Mouse (Mus musculus) cerebellum, adult 9-10 months (tissue): ENCODE measurements around the gene Sox6.
A peak's percentile ranks its signal among the peaks of the same experiment; 100 is the strongest.

Source experiments
- DNase-seq: peaks from one replicate; pipeline ENCODE4 v3.0.0; 2022

Gene Sox6

DNA sequence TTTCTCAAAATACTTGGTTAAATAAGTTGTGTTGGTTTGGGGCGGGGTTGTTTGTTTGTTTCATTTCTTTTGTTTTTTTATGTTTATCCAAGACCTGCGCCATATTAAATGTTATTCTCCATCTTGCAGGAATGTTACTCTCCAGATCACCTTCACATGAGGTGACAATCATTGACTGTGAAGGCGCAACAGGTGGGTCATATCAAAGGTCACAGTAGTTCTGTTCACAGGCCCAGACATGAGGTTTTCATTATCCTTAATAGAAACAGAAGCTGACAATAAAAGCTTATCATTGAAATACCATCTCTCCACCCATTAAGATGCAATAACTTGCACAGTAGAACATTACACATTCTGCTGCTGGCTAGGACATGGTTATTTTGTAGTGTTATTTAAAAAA, 54.5 kb downstream of the Sox6 start:
- no peak for DNase-seq

DNA sequence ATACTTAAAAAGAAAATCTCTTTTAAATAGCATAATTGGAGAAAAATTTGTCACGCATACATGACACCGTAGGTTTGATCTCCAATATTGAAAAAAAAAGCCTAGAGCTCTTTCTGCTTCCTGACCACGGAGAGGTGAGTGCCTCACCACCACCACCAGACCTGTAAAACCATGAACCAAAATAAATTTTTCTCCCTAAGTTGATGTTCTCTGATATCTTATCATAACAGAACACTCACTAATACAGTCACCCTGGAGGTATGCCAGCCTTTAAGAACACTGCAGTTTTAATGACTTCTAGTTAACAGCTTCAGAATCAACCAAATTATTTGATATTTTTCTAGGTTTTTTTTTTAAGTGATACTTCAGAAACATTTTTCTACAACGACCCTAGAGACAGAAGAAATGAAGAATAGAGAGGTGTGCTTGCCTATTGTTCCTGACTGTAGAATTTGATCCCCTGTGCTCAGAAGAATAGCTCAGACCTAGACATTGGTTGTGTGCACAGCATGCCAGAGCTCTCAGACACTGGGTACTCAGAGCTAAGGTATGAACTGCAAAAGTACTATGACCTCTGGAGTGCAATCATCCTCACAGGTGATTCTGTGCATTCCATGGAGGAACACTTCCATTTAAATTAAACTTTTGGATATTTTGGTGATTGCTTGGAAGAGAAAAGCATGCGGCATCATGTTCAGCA, 58.6 kb downstream of the Sox6 start:
- DNase-seq, result no peak

GRCm38 (mm10) chr7:115974518-115974917, 64.1 kb downstream of the Sox6 start:
- no peak for DNase-seq

GRCm38 (mm10) chr7:115967186-115967585, 71.4 kb downstream of the Sox6 start:
- no peak for DNase-seq

GRCm38 (mm10) chr7:115966181-115966580, 72.4 kb downstream of the Sox6 start:
- peak; percentile 2 for DNase-seq

DNA sequence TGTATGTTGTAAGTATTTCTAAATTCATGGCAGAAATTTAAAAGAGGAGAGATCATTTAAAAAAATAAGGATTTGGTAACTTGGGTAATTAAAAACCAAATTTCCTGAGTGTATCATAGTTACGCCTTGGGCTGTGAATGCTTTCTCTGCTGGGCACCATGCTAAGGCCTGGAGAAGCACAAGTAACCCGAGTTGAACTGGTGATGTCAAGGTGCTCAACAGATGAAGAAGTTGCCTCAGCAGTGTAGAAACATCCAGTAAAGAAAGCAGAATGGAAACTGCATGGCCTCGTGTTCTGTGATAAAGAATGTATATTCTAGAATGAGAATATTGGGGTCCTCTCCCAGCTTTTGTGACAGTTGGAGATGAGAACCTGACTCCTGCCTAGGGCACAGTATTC, 85.5 kb downstream of the Sox6 start:
- DNase-seq, result no peak

DNA sequence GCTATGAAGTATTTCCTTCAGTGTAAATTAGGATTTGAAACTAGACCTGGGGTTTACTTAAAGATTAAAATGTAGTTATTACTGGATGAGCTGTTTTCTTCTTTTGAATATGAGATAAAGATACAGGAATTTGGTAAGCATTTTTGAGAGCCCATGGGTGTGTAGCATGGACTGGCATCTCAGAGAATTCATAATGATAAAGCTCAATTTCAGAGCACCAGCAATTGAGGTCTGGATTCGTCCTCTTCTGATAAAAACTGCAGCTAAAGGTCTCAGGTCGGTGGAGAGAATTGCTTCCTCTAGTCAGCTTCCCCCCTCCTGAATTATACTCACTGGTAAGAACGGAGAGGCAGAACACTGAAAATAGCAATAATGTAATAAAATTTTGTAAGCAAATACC, 86.4 kb downstream of the Sox6 start:
- DNase-seq, result no peak

GRCm38 (mm10) chr7:115951689-115952088, 86.9 kb downstream of the Sox6 start:
- no peak for DNase-seq

DNA sequence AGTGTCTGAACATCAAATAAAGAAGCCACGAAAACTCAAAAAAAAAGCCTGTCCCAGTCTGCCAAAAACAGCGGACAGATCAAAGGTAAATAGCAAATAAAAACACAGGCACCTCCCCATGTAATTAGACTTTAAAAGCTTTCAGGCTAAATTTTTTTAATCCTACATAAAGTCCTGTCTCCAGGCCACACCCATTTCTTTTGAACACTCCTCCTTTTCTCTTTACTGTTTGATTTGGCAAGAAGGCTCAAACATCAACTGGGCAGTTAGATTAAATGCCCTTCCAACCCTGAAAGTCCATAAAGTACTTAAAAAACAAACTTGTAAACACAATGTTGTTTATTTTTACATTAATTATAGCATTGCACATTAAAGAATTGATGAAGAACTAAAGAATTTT, 90.7 kb downstream of the Sox6 start:
- no peak for DNase-seq

GRCm38 (mm10) chr7:115946559-115946958, 92.0 kb downstream of the Sox6 start:
- peak; percentile 38 for DNase-seq

DNA sequence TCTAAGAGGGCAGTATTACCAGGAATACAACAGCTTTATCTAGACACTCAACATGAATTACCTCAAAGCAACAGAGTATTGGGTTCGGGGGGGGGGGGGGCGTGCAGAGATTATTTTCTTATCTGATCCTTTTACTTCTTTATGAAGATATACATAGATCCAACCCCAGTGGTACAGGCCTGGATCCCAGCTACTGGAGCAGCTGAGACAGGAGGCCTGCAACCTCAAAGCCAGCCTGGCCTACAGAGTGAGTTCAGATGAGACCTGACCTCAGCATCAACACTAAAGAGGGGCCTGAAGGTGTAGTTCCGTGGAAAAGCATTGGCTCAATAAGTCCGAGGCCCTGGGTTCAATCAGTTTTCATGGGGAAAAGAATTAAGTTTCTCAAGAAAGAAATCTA, 93.1 kb downstream of the Sox6 start:
- DNase-seq, result no peak

- no peak for DNase-seq
Measured at GRCm38 (mm10) chr7:115944250-115944649, 94.3 kb downstream of the Sox6 start.

GRCm38 (mm10) chr7:115941766-115942165, 96.8 kb downstream of the Sox6 start:
- DNase-seq, result no peak

DNA sequence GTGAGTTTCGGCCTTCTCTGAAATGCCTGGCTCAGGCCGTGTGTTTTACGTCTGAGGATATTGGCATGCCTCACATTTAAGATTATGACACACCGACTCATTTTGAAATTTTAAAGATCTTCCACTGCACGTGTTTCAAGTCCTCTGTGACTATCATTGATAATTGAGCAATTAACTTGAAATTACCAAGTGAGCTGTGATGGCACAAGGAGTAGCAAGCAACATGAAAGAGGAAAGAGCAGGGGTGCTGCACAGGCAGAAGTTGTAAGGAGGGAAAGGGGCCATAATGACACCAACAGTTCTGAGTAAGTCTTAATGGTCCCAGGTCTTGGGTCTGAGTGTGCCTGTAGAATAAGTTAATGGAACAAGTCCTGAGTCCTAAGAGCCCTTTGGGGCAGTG, 99.3 kb downstream of the Sox6 start:
- no peak for DNase-seq

DNA sequence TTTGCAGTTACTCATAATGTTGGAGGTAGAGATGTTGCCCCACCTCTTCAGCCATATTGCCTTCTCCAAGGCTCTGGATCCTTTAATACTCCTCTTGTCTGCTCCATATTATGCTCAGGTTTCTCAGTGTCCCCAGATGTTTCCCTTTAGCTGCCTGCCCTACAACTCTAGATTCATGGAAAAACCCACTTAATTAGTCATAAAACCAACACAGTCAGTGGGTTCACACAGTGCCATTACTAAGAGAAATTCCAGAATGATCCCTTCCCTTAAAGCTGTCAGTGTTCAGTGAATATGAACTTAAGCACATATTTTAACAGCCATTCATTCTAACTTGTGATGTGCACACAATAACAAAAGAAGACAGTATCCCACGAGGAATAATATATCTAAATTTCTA, 101.7 kb downstream of the Sox6 start:
- DNase-seq, result no peak

DNA sequence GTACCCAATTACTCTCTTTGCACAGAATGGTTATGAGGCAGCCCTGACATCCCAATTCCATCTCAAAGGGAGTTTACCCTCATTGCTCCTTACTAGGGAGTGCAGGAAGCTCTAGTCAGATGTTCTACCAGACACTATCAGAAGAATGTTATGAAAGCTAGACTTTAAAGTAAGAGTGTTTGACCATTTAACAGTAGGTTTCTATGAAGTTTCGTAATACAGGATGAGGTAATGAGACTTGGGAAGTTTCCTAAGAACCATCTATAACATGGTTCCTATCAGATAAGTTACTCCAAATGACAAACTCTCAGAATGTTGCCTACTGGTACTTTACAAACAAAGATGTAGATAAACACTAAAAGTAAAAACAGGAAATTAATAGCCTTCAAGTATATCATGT, 123.3 kb downstream of the Sox6 start:
- no peak for DNase-seq

GRCm38 (mm10) chr7:115910313-115910712, 128.3 kb downstream of the Sox6 start:
- no peak for DNase-seq

GRCm38 (mm10) chr7:115904798-115905207, 133.8 kb downstream of the Sox6 start:
- no peak for DNase-seq

DNA sequence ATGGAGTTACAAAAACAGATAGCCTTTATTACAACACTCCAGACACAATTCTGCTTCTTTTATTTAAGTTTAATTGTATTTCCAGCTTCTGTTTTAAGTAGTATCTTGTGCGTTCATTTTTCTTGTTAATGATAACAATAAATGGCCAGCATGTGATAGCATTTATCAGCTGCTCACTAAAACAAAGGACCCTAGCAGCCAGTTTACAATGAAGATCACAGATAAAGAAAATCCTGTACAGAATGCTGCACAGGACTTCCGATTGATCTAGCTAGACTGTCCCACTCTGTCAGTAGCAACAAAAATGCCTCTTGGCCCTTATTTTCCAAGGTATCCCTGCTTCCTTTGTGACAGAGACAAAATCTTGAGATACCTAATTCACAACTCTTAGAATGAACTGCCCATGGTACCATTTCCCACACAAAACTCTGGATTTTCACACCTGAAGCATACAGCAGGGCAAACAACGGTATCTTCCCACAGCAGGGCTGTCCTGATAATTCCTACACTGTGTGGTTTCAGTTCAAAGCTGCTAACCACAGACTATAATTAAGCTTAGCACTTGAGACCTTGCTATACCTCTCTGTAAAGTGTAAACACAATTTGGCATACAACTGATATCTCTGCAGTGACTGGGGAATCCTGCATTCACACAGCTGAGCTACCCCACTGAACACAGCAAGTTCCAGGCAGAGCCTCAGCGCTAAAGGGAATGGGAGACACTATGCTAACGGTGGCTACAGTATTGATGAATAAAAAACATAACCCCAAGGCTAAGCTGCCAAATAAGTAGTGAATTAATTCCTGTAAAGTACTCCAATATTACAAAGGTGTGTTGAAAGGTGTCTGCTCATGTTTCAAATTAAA, 134.4 kb downstream of the Sox6 start:
- DNase-seq, result no peak

DNA sequence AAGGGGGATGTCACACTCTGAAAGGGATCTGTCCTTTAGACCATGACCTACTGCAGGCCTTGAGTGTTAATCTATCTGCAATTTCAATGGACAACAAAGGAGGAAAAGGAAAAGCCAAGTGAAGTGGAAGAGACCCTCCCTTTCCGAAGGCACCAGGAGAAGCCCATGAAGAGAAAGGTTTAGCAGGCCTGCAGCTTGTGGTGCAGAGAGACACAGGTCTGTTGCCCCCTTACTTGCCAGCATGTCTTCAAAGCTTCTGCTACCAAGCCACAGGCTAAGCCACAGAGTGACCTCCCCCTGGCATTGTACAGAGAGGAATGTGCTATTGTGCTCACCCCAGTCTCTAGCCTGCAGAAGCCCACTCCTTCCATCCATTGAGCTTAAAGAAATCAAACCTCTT, 135.2 kb downstream of the Sox6 start:
- DNase-seq, result no peak

DNA sequence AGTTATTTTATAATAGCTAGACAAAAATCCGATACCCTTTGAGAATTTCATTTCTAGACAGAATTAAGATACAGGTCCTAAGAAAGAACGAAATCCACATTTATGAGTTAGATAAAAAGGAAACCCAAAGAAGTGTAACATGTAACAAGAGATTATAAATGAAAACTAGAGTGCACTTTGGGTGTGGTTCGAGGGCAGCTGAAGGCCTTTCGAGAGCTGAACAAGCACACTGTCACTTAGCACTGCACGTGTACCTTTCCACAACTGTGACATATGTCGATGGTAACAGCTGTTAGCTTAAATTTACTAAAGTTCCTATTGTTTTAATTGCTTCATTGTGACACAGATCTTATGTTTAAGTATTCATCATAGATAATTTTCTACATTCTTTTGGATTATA, 142.8 kb downstream of the Sox6 start:
- DNase-seq, result no peak

DNA sequence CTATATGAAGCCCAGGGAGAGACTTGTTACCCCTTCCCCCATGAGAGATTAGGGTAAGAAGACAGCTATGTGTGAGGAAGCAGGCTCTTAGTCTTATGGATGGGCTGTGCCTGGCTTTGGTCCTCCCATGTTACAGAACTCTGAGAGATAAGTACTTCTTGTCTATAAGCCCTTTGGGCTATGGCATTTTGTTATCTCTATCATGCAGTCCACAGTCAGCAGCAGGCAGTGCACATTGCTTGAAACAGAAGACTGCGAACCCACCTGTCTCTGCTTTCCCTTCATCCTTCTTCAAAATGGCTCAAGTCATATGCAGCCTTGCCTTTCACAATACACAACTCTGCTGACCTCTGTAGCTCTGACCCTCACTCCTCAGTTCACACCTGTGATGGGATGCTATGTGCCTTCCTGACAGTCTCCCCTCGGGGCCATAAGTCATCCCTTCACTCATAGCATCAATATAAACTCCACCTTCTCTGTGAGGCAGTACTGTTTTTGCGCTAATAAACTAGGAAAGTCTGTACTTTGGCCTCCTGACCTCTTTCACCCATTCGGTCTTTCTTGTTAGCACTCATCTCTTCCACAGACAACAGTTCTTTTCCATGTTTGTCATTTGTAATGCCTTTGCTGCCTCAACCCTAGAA, 143.4 kb downstream of the Sox6 start:
- no peak for DNase-seq

GRCm38 (mm10) chr7:115891482-115891881, 147.1 kb downstream of the Sox6 start:
- DNase-seq, result no peak

DNA sequence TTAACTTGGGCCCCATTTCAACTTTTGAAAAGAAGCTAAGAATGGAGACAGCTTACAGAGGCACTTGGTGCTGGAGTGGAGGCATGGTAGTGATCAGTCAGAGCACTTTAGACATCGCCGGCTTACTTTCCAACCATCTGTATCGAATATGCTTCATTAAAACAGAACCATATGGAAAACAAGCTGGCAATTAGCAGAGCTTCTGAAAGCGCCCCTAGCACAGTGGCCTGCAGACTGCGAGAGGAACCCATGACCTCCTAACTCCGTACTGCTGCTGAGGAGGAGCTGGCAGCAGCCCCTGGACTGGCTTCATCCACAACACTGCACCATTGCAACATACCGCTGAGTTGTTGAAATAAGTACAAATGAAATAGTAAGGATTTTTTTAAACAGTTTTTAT, 148.7 kb downstream of the Sox6 start:
- DNase-seq, result no peak
